Mouse (Mus musculus) neural tube, embryonic 14.5 days (tissue): Measurements from ENCODE around the gene Akap13. TPM values are rescaled to one million over a fixed set of nuclear protein-coding genes. Genes with fewer than 3 reads are reported as not detected.
"Not testable (repeated sequence)": the region's sequence is repeated elsewhere in the genome, so short reads cannot be mapped to it uniquely, and the experiment has no call there.

Experiments used
- ATAC-seq: fragments of 200-750 bp; cut with Nextera tagmentation; 2 replicates; pipeline ENCODE4 v1.8.0; 2017; ENCODE audit warnings: low read depth, mild to moderate bottlenecking, moderate TSS enrichment, moderate library complexity
- H3K27ac ChIP-seq: fragments of 300-500 bp; sonication (generic); 2 replicates; pipeline ENCODE4 v1.5.1; 2014; ENCODE audit warnings: low read depth, mild to moderate bottlenecking, control low read depth, low read length, moderate library complexity, mixed read lengths
- H3K27me3 ChIP-seq: fragments of 300-500 bp; sonication (generic); 2 replicates; pipeline ENCODE4 v1.6.1; 2014; ENCODE audit warnings: low read length; ENCODE audit not compliant: control insufficient read depth, insufficient read depth
- H3K36me3 ChIP-seq: fragments of 300-500 bp; sonication (generic); 2 replicates; pipeline ENCODE4 v1.6.1; 2014; ENCODE audit warnings: low read length, mixed read lengths; ENCODE audit not compliant: control insufficient read depth, insufficient read depth
- H3K4me1 ChIP-seq: fragments of 300-500 bp; sonication (generic); 2 replicates; pipeline ENCODE4 v1.6.1; 2014; ENCODE audit warnings: low read length; ENCODE audit not compliant: control insufficient read depth, insufficient read depth
- H3K4me2 ChIP-seq: fragments of 300-500 bp; sonication (generic); 2 replicates; pipeline ENCODE4 v1.6.1; 2014; ENCODE audit warnings: mild to moderate bottlenecking, low read depth, low read length, control low read depth
- H3K4me3 ChIP-seq: fragments of 300-500 bp; sonication (generic); 2 replicates; pipeline ENCODE4 v1.5.1; 2014; ENCODE audit warnings: low read depth, low read length, control low read depth, mixed read lengths
- H3K9ac ChIP-seq: fragments of 300-500 bp; sonication (generic); replicated peaks from 2 replicates; pipeline ENCODE4 v1.6.1; 2014; ENCODE audit warnings: low read depth, mild to moderate bottlenecking, control low read depth, low read length, mixed read lengths
- H3K9me3 ChIP-seq: fragments of 300-500 bp; sonication (generic); 2 replicates; pipeline ENCODE4 v1.6.1; 2016; ENCODE audit warnings: low read length; ENCODE audit not compliant: control insufficient read depth
- WGBS: fragments of 180-500 bp; shearing (Covaris S2); extraction: QIAGEN DNeasy Blood & Tissue Kit; methylation state at CpG from one replicate; pipeline ENCODE4 v1.1.7; 2014; 5-methylcytosine and 5-hydroxymethylcytosine counted together
- polyA plus RNA-seq: library from polyadenylated mRNA; unstranded; fragments of >200 nt; fragmentation: Nextera tagmentation; extraction: Ambion mirVana; gene quantifications from 2 replicates; pipeline ENCODE4 v1.2.1, GENCODE M21; 2014

Akap13 gene
- polyA plus RNA-seq, 1 experiment from 2014 or later: 19.8 TPM

DNA sequence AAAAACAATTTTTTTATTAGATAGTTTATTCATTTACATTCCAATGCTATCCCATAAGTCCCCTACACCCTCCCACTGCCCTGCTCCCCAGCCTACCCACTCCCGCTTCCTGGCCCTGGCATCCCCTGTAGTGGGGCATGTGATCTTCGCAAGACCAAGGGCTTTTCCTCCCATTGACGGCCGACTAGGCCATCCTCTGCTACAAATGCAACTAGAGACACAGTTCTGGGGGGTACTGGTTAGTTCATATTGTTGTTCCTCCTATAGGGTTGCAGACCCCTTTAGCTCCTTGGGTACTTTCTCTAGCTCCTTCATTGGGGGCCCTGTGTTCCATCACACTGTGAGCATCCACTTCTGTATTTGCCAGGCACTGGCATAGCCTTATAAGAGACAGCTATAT is 161.9 kb downstream of the Akap13 start:
- not testable (repeated sequence) for H3K9ac ChIP-seq, H3K4me1 ChIP-seq, H3K9me3 ChIP-seq, ATAC-seq, H3K4me3 ChIP-seq, H3K4me2 ChIP-seq, H3K27ac ChIP-seq, H3K36me3 ChIP-seq, H3K27me3 ChIP-seq
- 99% methylated on average over 4 of the region's 4 CpGs for WGBS

DNA sequence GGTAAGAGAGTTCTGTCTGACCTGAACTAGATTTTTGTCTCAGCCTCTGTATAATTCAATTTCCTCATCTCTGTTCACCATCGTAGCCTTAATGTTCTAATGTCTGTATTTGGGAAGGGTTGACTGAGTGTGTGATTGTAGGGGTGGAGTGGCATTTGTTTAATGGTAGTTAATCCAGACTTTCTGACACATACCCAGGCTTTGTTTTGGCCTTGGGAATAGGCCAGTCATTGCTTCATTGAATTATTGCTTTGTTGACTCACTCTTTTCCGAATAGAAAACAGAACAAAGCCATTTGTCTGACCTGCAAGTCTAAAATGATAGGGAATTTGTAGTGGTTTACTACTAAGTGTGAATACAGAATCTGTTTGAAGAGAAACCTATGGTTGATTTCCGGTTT is 163.4 kb downstream of the Akap13 start:
- no peak for ATAC-seq
- H3K9me3 ChIP-seq: no peaks in the 10 kb centered on the region
- H3K27me3 ChIP-seq: no peaks in the 10 kb centered on the region
- H3K9ac ChIP-seq: no peak overlapping the region
- H3K27ac ChIP-seq: no peak overlapping the region
- 54% methylated on average over 3 of the region's 3 CpGs for WGBS
- H3K36me3 ChIP-seq: no peaks in the 10 kb centered on the region
- 0 out of 2 replicates have a peak, but pooled peaks cover 2% of the 10 kb centered on the region for H3K4me1 ChIP-seq
- no peak overlapping the region for H3K4me2 ChIP-seq
- no peak overlapping the region for H3K4me3 ChIP-seq

DNA sequence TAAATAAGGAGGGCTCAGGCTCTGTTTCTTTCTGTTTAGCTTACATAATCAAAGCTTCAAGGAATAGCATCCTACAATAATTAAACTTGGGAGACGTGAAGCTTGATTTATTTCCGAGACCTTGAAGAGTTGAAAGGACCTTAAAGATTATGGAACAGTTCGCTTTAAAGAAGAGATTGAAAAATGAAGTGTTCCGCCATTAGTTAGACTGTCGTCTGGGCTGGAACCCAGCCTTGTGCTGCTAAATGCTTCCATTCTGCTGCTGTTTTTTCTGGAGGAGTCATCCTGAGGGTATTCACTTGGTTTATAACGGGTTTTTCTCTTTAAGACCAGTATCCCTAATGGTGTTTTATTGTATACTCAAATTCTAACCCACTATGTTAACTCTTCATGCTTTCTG is 164.5 kb downstream of the Akap13 start:
- no peaks in the 10 kb centered on the region for H3K9me3 ChIP-seq
- ATAC-seq: no peak
- H3K4me3 ChIP-seq: no peak overlapping the region
- no peaks in the 10 kb centered on the region for H3K36me3 ChIP-seq
- no peaks in the 10 kb centered on the region for H3K27me3 ChIP-seq
- WGBS: 59% methylated on average over 6 of the region's 6 CpGs
- no peak overlapping the region for H3K27ac ChIP-seq
- no peak overlapping the region for H3K9ac ChIP-seq
- H3K4me2 ChIP-seq: no peak overlapping the region
- H3K4me1 ChIP-seq: 0 out of 2 replicates have a peak, but pooled peaks cover 2% of the 10 kb centered on the region

DNA sequence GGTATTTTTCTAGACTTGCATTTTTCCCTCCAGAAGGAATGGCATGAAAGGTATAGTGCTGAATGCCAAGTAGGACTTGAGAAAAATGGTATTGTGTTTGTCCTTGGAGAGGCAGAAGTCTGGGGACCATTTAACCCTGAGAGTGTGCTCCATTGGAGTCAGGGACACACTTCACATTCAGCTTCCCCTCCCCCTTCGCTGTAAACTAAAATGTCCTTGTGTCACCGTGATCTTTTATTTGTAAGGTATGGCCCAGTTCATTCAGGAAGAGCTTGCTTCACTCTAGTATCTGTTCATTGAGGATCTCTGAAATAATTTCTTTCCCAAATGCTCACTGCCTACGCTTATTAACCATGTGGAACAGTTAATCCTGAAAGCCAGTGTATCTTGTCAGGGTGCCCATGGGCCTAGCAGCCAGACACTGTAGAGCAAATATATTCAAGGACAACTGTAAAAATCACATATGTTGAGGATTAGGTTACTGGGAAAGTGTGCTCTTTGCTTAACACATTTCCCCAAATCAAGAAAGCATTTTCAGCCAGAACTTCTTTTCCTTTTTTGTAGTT is 165.1 kb downstream of the Akap13 start:
- Histone ChIP-seq H3K36me3 (no peaks in the 10 kb centered on the region), H3K4me2 (no peak overlapping the region), H3K4me3 (no peak overlapping the region), H3K9me3 (no peaks in the 10 kb centered on the region), H3K9ac (no peak overlapping the region), H3K27me3 (no peaks in the 10 kb centered on the region), H3K27ac (no peak overlapping the region), H3K4me1 (0 out of 2 replicates have a peak, but pooled peaks cover 2% of the 10 kb centered on the region)
- no peak for ATAC-seq
- 72% methylated on average over 3 of the region's 3 CpGs for WGBS

DNA sequence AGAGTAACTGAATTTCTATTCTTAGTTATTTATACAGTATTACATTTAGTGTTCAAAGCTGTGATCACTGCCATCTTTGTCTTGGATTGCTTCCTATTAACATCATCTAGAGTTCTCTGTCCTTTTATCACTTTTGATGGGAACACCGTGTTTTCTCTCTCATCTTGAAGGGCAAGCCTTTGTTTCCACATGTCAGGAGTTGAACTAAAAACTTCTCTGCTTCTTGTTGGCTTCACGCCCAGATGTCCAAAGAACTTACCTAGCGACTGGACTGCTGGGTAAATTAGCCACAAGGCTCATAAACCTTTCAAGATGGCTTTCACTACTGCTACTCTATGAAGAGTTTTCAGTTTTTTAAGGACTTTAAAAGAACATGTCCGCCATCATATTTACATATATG is 165.6 kb downstream of the Akap13 start:
- 0 out of 2 replicates have a peak, but pooled peaks cover 2% of the 10 kb centered on the region for H3K4me1 ChIP-seq
- WGBS: 73% methylated on average over 4 of the region's 4 CpGs
- no peak for ATAC-seq

DNA sequence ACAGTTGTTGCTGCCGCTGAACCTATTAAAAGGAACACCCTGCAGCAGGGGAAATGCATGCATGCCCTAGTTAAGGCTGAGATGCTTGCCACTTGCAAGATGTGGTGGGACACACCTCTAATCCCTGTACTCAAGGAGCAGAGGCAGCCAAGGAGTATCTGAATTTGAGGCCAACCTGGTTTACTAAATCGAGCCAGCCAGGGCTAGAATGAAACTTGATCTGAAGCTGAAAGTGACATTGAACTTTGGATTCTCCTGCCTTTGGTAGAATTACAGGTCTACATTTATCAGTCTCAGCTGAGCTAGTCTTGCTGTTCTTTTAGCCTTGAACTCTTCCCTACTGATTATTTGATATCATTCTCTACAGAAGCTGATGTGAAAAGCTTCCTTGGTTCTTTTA is 172.5 kb downstream of the Akap13 start:
- no peak overlapping the region for H3K4me2 ChIP-seq
- no peaks in the 10 kb centered on the region for H3K36me3 ChIP-seq
- no peaks in the 10 kb centered on the region for H3K27me3 ChIP-seq
- no peak overlapping the region for H3K9ac ChIP-seq
- H3K4me3 ChIP-seq: no peak overlapping the region
- ATAC-seq: no peak
- H3K9me3 ChIP-seq: no peaks in the 10 kb centered on the region
- no peaks in the 10 kb centered on the region for H3K4me1 ChIP-seq
- 91% methylated on average over 2 of the region's 2 CpGs for WGBS
- no peak overlapping the region for H3K27ac ChIP-seq

More for the DNA sequence above, 165.6 kb downstream of the Akap13 start:
- Histone ChIP-seq H3K4me3 (no peak overlapping the region), H3K27ac (no peak overlapping the region), H3K36me3 (no peaks in the 10 kb centered on the region), H3K27me3 (no peaks in the 10 kb centered on the region), H3K9ac (no peak overlapping the region), H3K9me3 (no peaks in the 10 kb centered on the region), H3K4me2 (no peak overlapping the region)

DNA sequence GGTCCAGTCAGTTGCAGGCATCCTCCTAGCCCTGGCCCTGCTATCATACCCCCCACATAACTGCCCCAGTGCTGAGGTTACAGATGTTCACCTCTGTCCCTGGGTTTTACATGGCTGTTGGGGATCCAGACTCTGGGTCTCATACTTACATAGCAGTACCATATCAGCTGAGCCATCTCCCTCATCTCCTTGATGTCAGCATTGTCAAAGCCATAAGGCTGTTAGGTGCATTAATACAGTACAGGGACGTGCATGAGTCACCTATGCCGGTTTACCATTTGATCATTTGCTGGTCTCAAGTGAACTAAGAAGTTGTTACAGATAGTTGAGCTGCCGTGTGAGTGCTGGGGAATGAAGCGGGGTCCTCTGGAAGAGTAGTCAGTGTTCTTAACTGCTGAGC is 174.3 kb downstream of the Akap13 start:
- no peak overlapping the region for H3K9ac ChIP-seq
- H3K36me3 ChIP-seq: no peaks in the 10 kb centered on the region
- no peak overlapping the region for H3K4me2 ChIP-seq
- no peak for ATAC-seq
- H3K27me3 ChIP-seq: no peaks in the 10 kb centered on the region
- no peak overlapping the region for H3K27ac ChIP-seq
- no peak overlapping the region for H3K4me3 ChIP-seq
- 0 out of 2 replicates have a peak, but pooled peaks cover 3% of the 10 kb centered on the region for H3K4me1 ChIP-seq
- 95% methylated on average over 4 of the region's 4 CpGs for WGBS
- H3K9me3 ChIP-seq: no peaks in the 10 kb centered on the region

DNA sequence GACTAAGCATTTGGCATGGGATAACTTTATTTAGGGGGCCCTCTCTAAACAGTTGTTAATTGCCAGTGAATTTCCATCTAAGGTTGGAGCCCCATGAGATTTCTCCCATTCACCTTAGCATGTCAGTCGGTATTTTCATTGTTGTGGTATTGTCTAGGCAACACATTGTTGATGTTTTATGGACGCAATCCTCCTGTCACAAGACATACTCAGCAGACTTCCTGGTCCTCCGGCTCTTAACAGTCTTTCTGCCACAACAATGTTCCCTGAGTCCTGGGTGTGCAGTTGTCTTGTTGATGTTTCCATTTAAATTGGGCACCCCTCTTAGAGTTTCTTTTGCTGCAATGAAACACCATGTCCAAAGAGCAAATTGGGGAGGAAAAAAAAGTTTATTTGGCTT is 177.6 kb downstream of the Akap13 start:
- H3K9ac ChIP-seq: no peak overlapping the region
- H3K4me1 ChIP-seq: 0 out of 2 replicates have a peak, but pooled peaks cover 3% of the 10 kb centered on the region
- ATAC-seq: no peak
- WGBS: 16% methylated on average over 3 of the region's 3 CpGs
- H3K9me3 ChIP-seq: no peaks in the 10 kb centered on the region
- no peak overlapping the region for H3K27ac ChIP-seq
- no peaks in the 10 kb centered on the region for H3K27me3 ChIP-seq
- no peaks in the 10 kb centered on the region for H3K36me3 ChIP-seq
- H3K4me3 ChIP-seq: no peak overlapping the region
- no peak overlapping the region for H3K4me2 ChIP-seq

DNA sequence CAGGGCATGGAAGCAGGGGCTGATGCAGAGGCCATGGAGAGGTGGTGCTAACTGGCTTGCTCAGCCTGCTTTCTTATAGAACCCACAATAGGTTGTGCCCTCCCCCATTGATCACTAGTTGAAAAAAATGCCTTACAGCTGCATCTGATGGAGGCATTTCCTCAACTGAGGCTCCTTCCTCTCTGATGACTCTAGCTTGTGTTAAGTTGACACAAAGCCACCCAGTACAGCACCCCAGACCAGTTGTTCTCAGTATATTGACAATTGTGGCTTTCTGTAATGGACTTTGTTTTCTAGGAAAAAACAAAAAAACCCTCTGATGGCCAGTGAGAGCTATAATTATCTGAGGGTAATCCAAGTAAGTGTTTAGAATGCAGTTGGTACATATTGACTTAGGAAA is 178.1 kb downstream of the Akap13 start:
- Histone ChIP-seq H3K27me3 (no peaks in the 10 kb centered on the region), H3K4me2 (no peak overlapping the region), H3K27ac (no peak overlapping the region), H3K36me3 (no peaks in the 10 kb centered on the region), H3K9ac (no peak overlapping the region), H3K9me3 (no peaks in the 10 kb centered on the region), H3K4me3 (no peak overlapping the region), H3K4me1 (0 out of 2 replicates have a peak, but pooled peaks cover 3% of the 10 kb centered on the region)
- ATAC-seq: no peak
